Mouse (Mus musculus): ENCODE data around the gene Olfr618. TPM values are rescaled to one million over a fixed set of nuclear protein-coding genes. Genes with fewer than 3 reads are reported as not detected.

The Olfr618 gene
- polyA plus RNA-seq, 1 experiment from 2014 or later: not detected

GRCm38 (mm10) chr7:103636795-103637194 lies 46.9 kb downstream of the Olfr618 start:
- no peak overlapping the region for H3K4me2 ChIP-seq (replicated peaks; ENCODE audit: low read depth, low read length)
- H3K27ac ChIP-seq (ENCODE audit: low read length): no peak overlapping the region
- no peaks in the 10 kb centered on the region for H3K27me3 ChIP-seq (ENCODE audit: control insufficient read depth, insufficient read depth, low read length)
- H3K4me3 ChIP-seq (ENCODE audit: low read depth, low read length): no peak overlapping the region
- H3K9ac ChIP-seq (replicated peaks; ENCODE audit: low read depth, low read length): no peak overlapping the region
- H3K36me3 ChIP-seq (ENCODE audit: control insufficient read depth, insufficient read depth, low read length): no peaks in the 10 kb centered on the region
- H3K9me3 ChIP-seq (ENCODE audit: control insufficient read depth, low read depth, low read length): no peaks in the 10 kb centered on the region
- ATAC-seq (ENCODE audit: insufficient number of reproducible peaks, insufficient read depth, low FRiP score, low read depth): no peak
- no peaks in the 10 kb centered on the region for H3K4me1 ChIP-seq (ENCODE audit: control insufficient read depth, insufficient read depth, low read length)

DNA sequence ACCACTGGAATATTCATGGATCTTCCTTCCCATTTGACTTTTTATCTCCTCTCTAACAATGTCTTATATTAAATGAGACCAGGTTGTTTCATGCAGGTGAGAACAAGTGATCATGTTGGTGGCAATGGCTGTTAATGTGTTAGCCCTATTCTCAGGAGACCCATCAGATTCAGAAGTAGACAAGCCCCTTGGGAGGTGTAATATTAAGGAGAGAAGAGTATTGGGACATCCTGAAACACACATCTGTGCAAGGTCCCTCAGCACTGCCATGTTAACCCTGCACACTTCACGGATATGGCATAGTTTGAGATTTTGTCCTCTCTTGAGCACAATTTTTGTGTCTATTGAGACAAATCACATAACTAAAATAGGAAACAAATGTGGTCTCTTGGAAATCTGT lies 52.7 kb downstream of the Olfr618 start, which contains the start of gene Olfr622:
Olfr622 (minus strand) TSS at position 101 of the 400 bp plus-strand sequence.
- no peak for ATAC-seq (ENCODE audit: insufficient number of reproducible peaks, insufficient read depth, low FRiP score, low read depth)
- 86% methylated on average over 1 of the region's 1 CpGs for WGBS
- Histone ChIP-seq H3K36me3 (ENCODE audit: control insufficient read depth, insufficient read depth, low read length) (no peaks in the 10 kb centered on the region), H3K4me2 (replicated peaks; ENCODE audit: low read depth, low read length) (no peak within 1 kb of the TSS), H3K9ac (replicated peaks; ENCODE audit: low read depth, low read length) (no peak within 1 kb of the TSS), H3K4me1 (ENCODE audit: control insufficient read depth, insufficient read depth, low read length) (no peaks in the 10 kb centered on the region), H3K27ac (ENCODE audit: low read length) (no peak within 1 kb of the TSS), H3K4me3 (ENCODE audit: low read depth, low read length) (no peak within 1 kb of the TSS), H3K9me3 (ENCODE audit: control insufficient read depth, low read depth, low read length) (no peaks in the 10 kb centered on the region), H3K27me3 (ENCODE audit: control insufficient read depth, insufficient read depth, low read length) (no peaks in the 10 kb centered on the region)

DNA sequence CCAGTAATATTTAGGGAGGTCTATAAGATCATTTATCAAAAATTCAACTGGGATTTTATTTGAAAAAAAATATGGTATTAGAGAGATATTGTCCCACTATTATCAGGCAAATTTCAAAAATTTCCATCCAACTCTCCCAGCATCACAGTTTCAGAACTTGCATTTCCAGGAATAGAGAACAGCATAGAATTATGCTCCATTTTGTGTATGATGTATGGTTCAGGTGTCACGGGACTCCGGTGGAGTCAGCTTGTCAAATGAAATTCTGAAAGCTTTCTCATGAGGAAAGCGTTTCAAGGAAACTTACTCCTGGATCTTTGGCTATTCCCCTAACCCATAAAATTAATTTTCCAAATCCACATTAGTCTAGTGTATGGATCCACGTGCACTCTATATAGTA lies 54.2 kb downstream of the Olfr618 start:
- H3K4me1 ChIP-seq (ENCODE audit: control insufficient read depth, insufficient read depth, low read length): no peaks in the 10 kb centered on the region
- H3K4me2 ChIP-seq (replicated peaks; ENCODE audit: low read depth, low read length): no peak overlapping the region
- no peak overlapping the region for H3K4me3 ChIP-seq (ENCODE audit: low read depth, low read length)
- WGBS: 69% methylated on average over 4 of the region's 4 CpGs
- no peak overlapping the region for H3K9ac ChIP-seq (replicated peaks; ENCODE audit: low read depth, low read length)
- ATAC-seq (ENCODE audit: insufficient number of reproducible peaks, insufficient read depth, low FRiP score, low read depth): no peak
- H3K27me3 ChIP-seq (ENCODE audit: control insufficient read depth, insufficient read depth, low read length): no peaks in the 10 kb centered on the region
- no peaks in the 10 kb centered on the region for H3K9me3 ChIP-seq (ENCODE audit: control insufficient read depth, low read depth, low read length)
- no peaks in the 10 kb centered on the region for H3K36me3 ChIP-seq (ENCODE audit: control insufficient read depth, insufficient read depth, low read length)
- H3K27ac ChIP-seq (ENCODE audit: low read length): no peak overlapping the region

Small RNA genes lying within 50 kb of the gene (microRNA-seq; reads per million reads assigned to microRNA genes)
- not detected for gene Gm26506

Other genes starting within 250 kb of the Olfr618 start
- gene Olfr600, start 240.4 kb upstream of the Olfr618 start, polyA plus RNA-seq (2014; fragmentation: Nextera tagmentation; extraction: Ambion mirVana): not detected in 2 replicates
- not detected in 2 replicates for gene Olfr601, start 227.4 kb upstream of the Olfr618 start, polyA plus RNA-seq (2014; fragmentation: Nextera tagmentation; extraction: Ambion mirVana)
- gene Olfr603, start 203.9 kb upstream of the Olfr618 start, polyA plus RNA-seq (2014; fragmentation: Nextera tagmentation; extraction: Ambion mirVana): not detected in 2 replicates
- gene Usp17lc, start 175.0 kb upstream of the Olfr618 start, polyA plus RNA-seq (2014; fragmentation: Nextera tagmentation; extraction: Ambion mirVana): not detected in 2 replicates
- gene Olfr605, start 144.7 kb upstream of the Olfr618 start, polyA plus RNA-seq (2014; fragmentation: Nextera tagmentation; extraction: Ambion mirVana): not detected in 2 replicates
- gene Olfr606, start 141.1 kb upstream of the Olfr618 start, polyA plus RNA-seq (2014; fragmentation: Nextera tagmentation; extraction: Ambion mirVana): not detected in 2 replicates
- gene Olfr607, start 126.0 kb upstream of the Olfr618 start, polyA plus RNA-seq (2014; fragmentation: Nextera tagmentation; extraction: Ambion mirVana): not detected in 2 replicates
- not detected in 2 replicates for gene Olfr608, start 120.2 kb upstream of the Olfr618 start, polyA plus RNA-seq (2014; fragmentation: Nextera tagmentation; extraction: Ambion mirVana)
- not detected in 2 replicates for gene Olfr609, start 92.0 kb upstream of the Olfr618 start, polyA plus RNA-seq (2014; fragmentation: Nextera tagmentation; extraction: Ambion mirVana)
- gene Olfr610, start 78.0 kb upstream of the Olfr618 start, polyA plus RNA-seq (2014; fragmentation: Nextera tagmentation; extraction: Ambion mirVana): not detected in 2 replicates
- gene Olfr611, start 69.3 kb upstream of the Olfr618 start, polyA plus RNA-seq (2014; fragmentation: Nextera tagmentation; extraction: Ambion mirVana): not detected in 2 replicates
- gene Olfr612, start 47.4 kb upstream of the Olfr618 start, polyA plus RNA-seq (2014; fragmentation: Nextera tagmentation; extraction: Ambion mirVana): not detected in 2 replicates
- not detected in 2 replicates for gene Olfr613, start 42.0 kb upstream of the Olfr618 start, polyA plus RNA-seq (2014; fragmentation: Nextera tagmentation; extraction: Ambion mirVana)
- gene Olfr615, start 34.0 kb upstream of the Olfr618 start, polyA plus RNA-seq (2014; fragmentation: Nextera tagmentation; extraction: Ambion mirVana): not detected in 2 replicates
- not detected in 2 replicates for gene Olfr616, start 21.0 kb upstream of the Olfr618 start, polyA plus RNA-seq (2014; fragmentation: Nextera tagmentation; extraction: Ambion mirVana)
- gene Olfr617, start 17.0 kb upstream of the Olfr618 start, polyA plus RNA-seq (2014; fragmentation: Nextera tagmentation; extraction: Ambion mirVana): not detected in 2 replicates
- gene Olfr619, start 10.5 kb downstream of the Olfr618 start, polyA plus RNA-seq (2014; fragmentation: Nextera tagmentation; extraction: Ambion mirVana): not detected in 2 replicates
- not detected in 2 replicates for gene Olfr620, start 22.4 kb downstream of the Olfr618 start, polyA plus RNA-seq (2014; fragmentation: Nextera tagmentation; extraction: Ambion mirVana)
- not detected in 2 replicates for gene Olfr622, start 52.6 kb downstream of the Olfr618 start, polyA plus RNA-seq (2014; fragmentation: Nextera tagmentation; extraction: Ambion mirVana)
- not detected in 2 replicates for gene Olfr623, start 73.6 kb downstream of the Olfr618 start, polyA plus RNA-seq (2014; fragmentation: Nextera tagmentation; extraction: Ambion mirVana)
- 0.04 TPM in 1 of 2 replicates, not detected in the other for gene Olfr624, start 81.1 kb downstream of the Olfr618 start, polyA plus RNA-seq (2014; fragmentation: Nextera tagmentation; extraction: Ambion mirVana)
- not detected in 2 replicates for gene Olfr625-ps1, start 92.6 kb downstream of the Olfr618 start, polyA plus RNA-seq (2014; fragmentation: Nextera tagmentation; extraction: Ambion mirVana)
- gene Olfr243, start 124.6 kb downstream of the Olfr618 start, polyA plus RNA-seq (2014; fragmentation: Nextera tagmentation; extraction: Ambion mirVana): not detected in 2 replicates
- gene Olfr628, start 140.3 kb downstream of the Olfr618 start, polyA plus RNA-seq (2014; fragmentation: Nextera tagmentation; extraction: Ambion mirVana): not detected in 2 replicates
- gene Olfr629, start 154.8 kb downstream of the Olfr618 start, polyA plus RNA-seq (2014; fragmentation: Nextera tagmentation; extraction: Ambion mirVana): not detected in 2 replicates
- not detected in 2 replicates for gene Olfr630, start 167.2 kb downstream of the Olfr618 start, polyA plus RNA-seq (2014; fragmentation: Nextera tagmentation; extraction: Ambion mirVana)
- gene Olfr69, start 181.5 kb downstream of the Olfr618 start, polyA plus RNA-seq (2014; fragmentation: Nextera tagmentation; extraction: Ambion mirVana): not detected in 2 replicates
- not detected in 2 replicates for gene Olfr68, start 189.6 kb downstream of the Olfr618 start, polyA plus RNA-seq (2014; fragmentation: Nextera tagmentation; extraction: Ambion mirVana)
- gene Olfr67, start 201.7 kb downstream of the Olfr618 start, polyA plus RNA-seq (2014; fragmentation: Nextera tagmentation; extraction: Ambion mirVana): not detected in 2 replicates
- gene Hbb-bt, start 223.9 kb downstream of the Olfr618 start, polyA plus RNA-seq (2014; fragmentation: Nextera tagmentation; extraction: Ambion mirVana): 1,564 and 1,619 TPM in 2 replicates
- gene Hbb-bs, start 238.0 kb downstream of the Olfr618 start, polyA plus RNA-seq (2014; fragmentation: Nextera tagmentation; extraction: Ambion mirVana): 3,670 and 3,888 TPM in 2 replicates

Data from stomach, embryonic 14.5 days (tissue).